Mouse (Mus musculus): ENCODE data around the gene Fam163a.

- TF ChIP-seq CTCF (IDR thresholded peaks at IDR 0.05; ENCODE audit: control insufficient read depth, insufficient read depth, insufficient replicate concordance, low read depth, low read length) = no peak
- TF ChIP-seq POLR2A (IDR thresholded peaks at IDR 0.05; ENCODE audit: control insufficient read depth, low read depth, low read length) = no peak
Measured at GRCm38 (mm10) chr1:156214651-156215050, 9.8 kb upstream of the Fam163a start.
